Mouse (Mus musculus): ENCODE measurements around the gene Anks1b. TPM values are rescaled to one million over a fixed set of nuclear protein-coding genes. Genes with fewer than 3 reads are reported as not detected.

Gene Anks1b
- total RNA-seq, 2 experiments from 2014 or later: 0.62 to 1.3 TPM

GRCm38 (mm10) chr10:90937721-90938460 lies 1064.6 kb downstream of the Anks1b start:
- DNase-seq (ENCODE audit: low spot score in 2 of 2): no peak

- no peak for DNase-seq (ENCODE audit: low spot score in 2 of 2)
Observed at GRCm38 (mm10) chr10:90940521-90941520, 1067.5 kb downstream of the Anks1b start.

- DNase-seq (ENCODE audit: low spot score in 2 of 2): no peak
Observed at GRCm38 (mm10) chr10:90942001-90942700, 1068.8 kb downstream of the Anks1b start.

GRCm38 (mm10) chr10:90947043-90947442 lies 1073.7 kb downstream of the Anks1b start:
- DNase-seq (ENCODE audit: low spot score in 2 of 2): no peak

GRCm38 (mm10) chr10:90947608-90948373 lies 1074.5 kb downstream of the Anks1b start:
- no peak for DNase-seq (ENCODE audit: low spot score in 2 of 2)

GRCm38 (mm10) chr10:90953103-90953709 lies 1079.9 kb downstream of the Anks1b start:
- no peak for DNase-seq (ENCODE audit: low spot score in 2 of 2)

GRCm38 (mm10) chr10:90953821-90954220 lies 1080.5 kb downstream of the Anks1b start:
- DNase-seq (ENCODE audit: low spot score in 2 of 2): no peak

GRCm38 (mm10) chr10:90960374-90960773 lies 1087.1 kb downstream of the Anks1b start:
- no peak for DNase-seq (ENCODE audit: low spot score in 2 of 2)

GRCm38 (mm10) chr10:90964511-90964910 lies 1091.2 kb downstream of the Anks1b start:
- no peak for DNase-seq (ENCODE audit: low spot score in 2 of 2)

- no peak for DNase-seq (ENCODE audit: low spot score in 2 of 2)
Observed at GRCm38 (mm10) chr10:90965671-90966315, 1092.5 kb downstream of the Anks1b start.

GRCm38 (mm10) chr10:90966821-90967220 lies 1093.5 kb downstream of the Anks1b start:
- DNase-seq (ENCODE audit: low spot score in 2 of 2): no peak

GRCm38 (mm10) chr10:90968247-90968646 lies 1094.9 kb downstream of the Anks1b start:
- DNase-seq (ENCODE audit: low spot score in 2 of 2): no peak

- DNase-seq (ENCODE audit: low spot score in 2 of 2): peak; percentile 18 to 35
Observed at GRCm38 (mm10) chr10:90969355-90970174, 1096.3 kb downstream of the Anks1b start.

GRCm38 (mm10) chr10:90970560-90970959 lies 1097.3 kb downstream of the Anks1b start:
- no peak for DNase-seq (ENCODE audit: low spot score in 2 of 2)

- no peak for DNase-seq (ENCODE audit: low spot score in 2 of 2)
Observed at GRCm38 (mm10) chr10:90974084-90974483, 1100.8 kb downstream of the Anks1b start.

- no peak for DNase-seq (ENCODE audit: low spot score in 2 of 2)
Observed at GRCm38 (mm10) chr10:90974491-90974890, 1101.2 kb downstream of the Anks1b start.

- DNase-seq (ENCODE audit: low spot score in 2 of 2): no peak
Observed at GRCm38 (mm10) chr10:90981811-90982210, 1108.5 kb downstream of the Anks1b start.

GRCm38 (mm10) chr10:90983046-90983445 lies 1109.7 kb downstream of the Anks1b start:
- no peak for DNase-seq (ENCODE audit: low spot score in 2 of 2)

GRCm38 (mm10) chr10:90990340-90990739 lies 1117.0 kb downstream of the Anks1b start:
- no peak for DNase-seq (ENCODE audit: low spot score in 2 of 2)
